Mouse (Mus musculus): ENCODE measurements at regions not wholly inside any gene's neighbourhood (a gene's known extent, or its start where the extent isn't known, plus 50 kb on each side); places are given as distances from the start of the nearest gene placed in this dataset.

DNA sequence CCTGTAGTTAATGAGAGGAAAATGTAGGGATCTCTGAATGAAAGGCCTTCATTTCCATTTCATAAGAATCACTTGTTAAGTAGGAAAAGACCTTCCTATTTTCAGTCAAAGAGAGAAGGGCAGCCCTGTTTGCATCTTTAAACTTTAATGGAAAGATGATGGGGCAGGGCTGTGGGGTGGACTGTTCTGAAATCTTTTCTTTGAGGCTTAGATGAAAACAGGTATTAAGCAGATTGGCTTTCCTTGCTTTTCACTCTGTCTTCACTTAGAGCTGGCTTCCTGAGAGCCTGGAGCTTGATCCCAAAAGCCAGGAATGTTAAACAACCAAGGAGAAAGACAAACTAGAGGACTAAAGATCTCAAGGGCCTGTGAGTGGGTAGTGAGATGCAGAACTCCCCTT is 400.3 kb downstream of the 1810013L24Rik start:
- H3K4me3 ChIP-seq (ENCODE audit: low read length), result no peak overlapping the region
- no peaks in the 10 kb centered on the region for H3K4me1 ChIP-seq (ENCODE audit: control insufficient read depth, insufficient read depth, low read length)
- H3K4me2 ChIP-seq (ENCODE audit: low read depth, low read length), result no peak overlapping the region
- no peak for ATAC-seq (replicated peaks; ENCODE audit: extremely low read depth, insufficient read depth, low FRiP score)
- no peak overlapping the region for H3K9ac ChIP-seq (ENCODE audit: low read length)
- no peaks in the 10 kb centered on the region for H3K9me3 ChIP-seq (replicated peaks; ENCODE audit: control insufficient read depth, low read length)
- no peaks in the 10 kb centered on the region for H3K36me3 ChIP-seq (ENCODE audit: control insufficient read depth, insufficient read depth)
- no peak overlapping the region for H3K27ac ChIP-seq (ENCODE audit: low read length)
- H3K27me3 ChIP-seq (ENCODE audit: control insufficient read depth, insufficient read depth, low read length), result no peaks in the 10 kb centered on the region

DNA sequence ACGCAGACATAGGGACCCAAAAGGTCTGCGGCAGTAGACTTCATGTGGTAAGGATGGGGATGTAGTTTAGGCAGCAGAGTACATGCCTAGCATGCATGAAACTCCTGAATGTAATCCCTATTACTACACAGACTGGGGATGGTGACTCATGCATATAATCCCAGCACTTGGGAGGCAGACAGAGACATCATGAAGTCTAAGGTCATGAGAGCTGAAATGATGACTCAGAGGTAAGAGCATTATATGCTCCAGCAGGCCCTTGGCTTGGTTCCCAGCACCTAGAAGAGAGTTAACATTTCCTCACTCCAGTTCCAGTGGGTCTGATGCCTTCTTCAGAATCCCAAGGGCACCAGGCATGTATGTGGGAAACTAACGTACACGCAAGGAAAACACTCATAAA is 412.2 kb downstream of the 1810013L24Rik start:
- Histone ChIP-seq H3K9me3 (replicated peaks; ENCODE audit: control insufficient read depth, low read length) (peaks cover 3% of the 10 kb centered on the region; the same call in 1 of the 2 replicates), H3K36me3 (ENCODE audit: control insufficient read depth, insufficient read depth) (no peaks in the 10 kb centered on the region), H3K4me2 (ENCODE audit: low read depth, low read length) (no peak overlapping the region), H3K9ac (ENCODE audit: low read length) (no peak overlapping the region), H3K4me1 (ENCODE audit: control insufficient read depth, insufficient read depth, low read length) (no peaks in the 10 kb centered on the region), H3K4me3 (ENCODE audit: low read length) (no peak overlapping the region), H3K27me3 (ENCODE audit: control insufficient read depth, insufficient read depth, low read length) (no peaks in the 10 kb centered on the region), H3K27ac (ENCODE audit: low read length) (no peak overlapping the region)
- no peak for ATAC-seq (replicated peaks; ENCODE audit: extremely low read depth, insufficient read depth, low FRiP score)
- WGBS, result 96% methylated on average over 4 of the region's 4 CpGs

DNA sequence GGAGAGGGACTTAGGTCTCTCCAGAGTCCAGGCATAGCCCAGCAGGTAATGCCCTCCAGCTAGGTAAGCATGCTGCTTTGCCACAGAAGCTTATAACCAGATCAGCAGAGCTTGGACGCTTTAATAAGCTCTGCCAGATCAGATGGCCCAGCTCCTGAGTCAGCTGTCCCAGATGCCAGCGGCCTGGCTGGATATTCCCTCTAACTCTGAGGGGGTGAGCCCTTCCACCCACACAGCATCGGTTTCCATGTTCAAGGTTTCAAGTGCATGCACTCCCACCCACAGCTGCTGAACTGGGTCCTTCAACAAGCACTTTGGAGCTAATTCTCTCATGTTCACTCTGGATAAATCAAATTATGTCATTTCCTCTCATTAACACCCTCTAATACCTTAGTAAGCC is 417.3 kb downstream of the 1810013L24Rik start:
- H3K27me3 ChIP-seq (ENCODE audit: control insufficient read depth, insufficient read depth, low read length), result no peaks in the 10 kb centered on the region
- WGBS, result 66% methylated on average over 3 of the region's 3 CpGs
- no peaks in the 10 kb centered on the region for H3K36me3 ChIP-seq (ENCODE audit: control insufficient read depth, insufficient read depth)
- no peak overlapping the region for H3K27ac ChIP-seq (ENCODE audit: low read length)
- ATAC-seq (replicated peaks; ENCODE audit: extremely low read depth, insufficient read depth, low FRiP score), result no peak
- no peak overlapping the region for H3K4me2 ChIP-seq (ENCODE audit: low read depth, low read length)
- H3K9me3 ChIP-seq (replicated peaks; ENCODE audit: control insufficient read depth, low read length), result no peaks in the 10 kb centered on the region
- H3K4me3 ChIP-seq (ENCODE audit: low read length), result no peak overlapping the region
- no peak overlapping the region for H3K9ac ChIP-seq (ENCODE audit: low read length)
- H3K4me1 ChIP-seq (ENCODE audit: control insufficient read depth, insufficient read depth, low read length), result no peaks in the 10 kb centered on the region

DNA sequence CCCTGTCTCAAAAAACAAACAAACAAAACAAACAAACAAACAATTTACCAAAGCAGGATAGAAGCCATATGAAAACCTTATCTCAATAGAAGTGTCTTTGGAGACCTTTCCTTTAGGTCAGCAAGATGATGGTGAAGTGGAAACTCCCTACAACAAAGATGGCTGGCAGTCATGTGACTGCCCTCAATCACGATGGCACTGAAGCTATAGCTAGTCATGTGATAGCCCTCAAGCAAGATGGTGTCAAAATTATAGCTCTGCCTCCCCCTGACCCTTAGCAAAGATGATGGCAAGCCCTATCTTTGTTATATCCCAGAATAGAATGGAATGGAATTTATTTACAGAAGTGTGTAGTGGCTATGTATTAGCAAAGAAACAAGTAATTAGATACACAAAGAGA is 423.2 kb downstream of the 1810013L24Rik start:
- H3K36me3 ChIP-seq (ENCODE audit: control insufficient read depth, insufficient read depth), result no peaks in the 10 kb centered on the region
- H3K4me3 ChIP-seq (ENCODE audit: low read length), result no peak overlapping the region
- no peak overlapping the region for H3K9ac ChIP-seq (ENCODE audit: low read length)
- H3K4me2 ChIP-seq (ENCODE audit: low read depth, low read length), result no peak overlapping the region
- WGBS, result 69% methylated on average over 1 of the region's 1 CpGs
- H3K27me3 ChIP-seq (ENCODE audit: control insufficient read depth, insufficient read depth, low read length), result no peaks in the 10 kb centered on the region
- no peaks in the 10 kb centered on the region for H3K4me1 ChIP-seq (ENCODE audit: control insufficient read depth, insufficient read depth, low read length)
- no peak overlapping the region for H3K27ac ChIP-seq (ENCODE audit: low read length)
- H3K9me3 ChIP-seq (replicated peaks; ENCODE audit: control insufficient read depth, low read length), result no peaks in the 10 kb centered on the region
- ATAC-seq (replicated peaks; ENCODE audit: extremely low read depth, insufficient read depth, low FRiP score), result no peak

DNA sequence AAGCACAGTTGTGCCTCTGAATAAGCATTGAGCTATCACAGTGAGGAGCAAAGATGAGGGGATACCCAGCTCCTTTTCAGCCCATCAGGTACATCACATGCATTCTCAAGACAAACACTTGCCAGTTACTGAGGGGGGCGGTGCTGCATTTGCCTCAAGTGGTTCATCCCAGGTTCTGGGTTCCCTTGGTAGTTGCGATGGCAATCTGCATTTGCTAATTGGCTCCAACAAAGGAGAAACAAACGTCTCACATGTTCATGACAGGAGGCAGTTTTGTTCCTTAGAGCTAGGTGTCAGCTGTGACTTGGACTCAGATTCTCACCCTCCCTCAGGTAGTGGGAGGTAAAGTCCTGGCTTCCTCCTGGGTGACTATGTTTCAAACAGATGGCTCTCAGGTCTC is 425.5 kb downstream of the 1810013L24Rik start:
- no peak overlapping the region for H3K4me2 ChIP-seq (ENCODE audit: low read depth, low read length)
- H3K9ac ChIP-seq (ENCODE audit: low read length), result no peak overlapping the region
- WGBS, result 40% methylated on average over 3 of the region's 3 CpGs
- H3K4me1 ChIP-seq (ENCODE audit: control insufficient read depth, insufficient read depth, low read length), result no peaks in the 10 kb centered on the region
- no peaks in the 10 kb centered on the region for H3K27me3 ChIP-seq (ENCODE audit: control insufficient read depth, insufficient read depth, low read length)
- no peak overlapping the region for H3K4me3 ChIP-seq (ENCODE audit: low read length)
- H3K9me3 ChIP-seq (replicated peaks; ENCODE audit: control insufficient read depth, low read length), result no peaks in the 10 kb centered on the region
- H3K27ac ChIP-seq (ENCODE audit: low read length), result no peak overlapping the region
- no peak for ATAC-seq (replicated peaks; ENCODE audit: extremely low read depth, insufficient read depth, low FRiP score)
- H3K36me3 ChIP-seq (ENCODE audit: control insufficient read depth, insufficient read depth), result no peaks in the 10 kb centered on the region

DNA sequence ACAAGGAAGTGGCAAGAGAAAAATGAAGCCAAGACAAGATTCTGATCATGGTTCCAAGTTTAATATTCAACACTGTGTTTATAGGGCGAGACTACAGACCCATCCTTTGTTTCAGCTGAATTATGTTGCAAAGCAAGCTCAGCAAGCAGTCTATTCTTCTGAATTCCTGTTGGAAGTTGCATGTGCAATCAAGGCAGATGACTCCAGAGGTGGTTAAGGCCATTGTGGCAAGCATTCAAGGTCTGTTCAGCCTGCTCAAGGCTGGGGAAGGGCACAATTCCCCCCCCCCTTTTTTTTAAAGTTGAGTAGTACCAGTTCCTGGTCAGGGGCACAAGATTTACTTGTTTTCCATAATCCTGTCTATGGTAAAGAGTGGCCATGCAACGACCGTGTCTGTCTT is 431.1 kb downstream of the 1810013L24Rik start:
- Histone ChIP-seq H3K4me1 (ENCODE audit: control insufficient read depth, insufficient read depth, low read length) (no peaks in the 10 kb centered on the region), H3K9ac (ENCODE audit: low read length) (no peak overlapping the region), H3K4me3 (ENCODE audit: low read length) (no peak overlapping the region), H3K4me2 (ENCODE audit: low read depth, low read length) (no peak overlapping the region), H3K36me3 (ENCODE audit: control insufficient read depth, insufficient read depth) (no peaks in the 10 kb centered on the region), H3K27me3 (ENCODE audit: control insufficient read depth, insufficient read depth, low read length) (no peaks in the 10 kb centered on the region), H3K9me3 (replicated peaks; ENCODE audit: control insufficient read depth, low read length) (no peaks in the 10 kb centered on the region), H3K27ac (ENCODE audit: low read length) (no peak overlapping the region)
- ATAC-seq (replicated peaks; ENCODE audit: extremely low read depth, insufficient read depth, low FRiP score), result no peak
- 85% methylated on average over 3 of the region's 3 CpGs for WGBS

DNA sequence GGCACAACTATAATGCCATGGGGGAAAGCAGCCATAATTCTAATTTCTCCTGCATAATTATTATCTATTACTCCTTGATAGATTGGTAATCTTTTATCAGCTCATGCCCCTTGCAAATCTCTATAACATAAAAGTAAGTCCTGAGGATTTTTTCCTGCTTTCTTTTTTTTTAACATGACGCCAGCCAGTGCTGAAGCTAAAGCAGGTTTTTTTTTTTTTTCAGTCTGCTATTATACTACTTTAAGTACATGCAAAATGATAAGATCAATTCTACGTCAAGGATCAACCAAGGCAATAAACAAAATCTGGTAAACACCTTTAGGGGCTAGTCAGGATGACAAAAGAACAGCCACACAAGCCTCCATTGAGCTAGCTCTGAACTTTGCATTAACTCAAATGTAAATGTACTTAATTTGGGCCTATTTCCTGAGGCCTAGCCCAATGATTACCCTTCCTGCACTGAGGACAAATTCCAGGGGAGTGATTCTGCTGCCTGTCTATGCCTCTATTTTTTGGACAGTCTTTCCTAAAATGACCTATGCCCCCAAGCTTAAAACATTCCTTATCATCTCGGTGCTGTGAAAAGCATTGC is 434.8 kb downstream of the 1810013L24Rik start:
- H3K27me3 ChIP-seq (ENCODE audit: control insufficient read depth, insufficient read depth, low read length), result no peaks in the 10 kb centered on the region
- no peaks in the 10 kb centered on the region for H3K36me3 ChIP-seq (ENCODE audit: control insufficient read depth, insufficient read depth)
- H3K27ac ChIP-seq (ENCODE audit: low read length), result no peak overlapping the region
- WGBS, result 48% methylated on average over 3 of the region's 3 CpGs
- H3K9ac ChIP-seq (ENCODE audit: low read length), result no peak overlapping the region
- no peaks in the 10 kb centered on the region for H3K9me3 ChIP-seq (replicated peaks; ENCODE audit: control insufficient read depth, low read length)
- no peak for ATAC-seq (replicated peaks; ENCODE audit: extremely low read depth, insufficient read depth, low FRiP score)
- H3K4me1 ChIP-seq (ENCODE audit: control insufficient read depth, insufficient read depth, low read length), result no peaks in the 10 kb centered on the region
- H3K4me3 ChIP-seq (ENCODE audit: low read length), result no peak overlapping the region
- no peak overlapping the region for H3K4me2 ChIP-seq (ENCODE audit: low read depth, low read length)

DNA sequence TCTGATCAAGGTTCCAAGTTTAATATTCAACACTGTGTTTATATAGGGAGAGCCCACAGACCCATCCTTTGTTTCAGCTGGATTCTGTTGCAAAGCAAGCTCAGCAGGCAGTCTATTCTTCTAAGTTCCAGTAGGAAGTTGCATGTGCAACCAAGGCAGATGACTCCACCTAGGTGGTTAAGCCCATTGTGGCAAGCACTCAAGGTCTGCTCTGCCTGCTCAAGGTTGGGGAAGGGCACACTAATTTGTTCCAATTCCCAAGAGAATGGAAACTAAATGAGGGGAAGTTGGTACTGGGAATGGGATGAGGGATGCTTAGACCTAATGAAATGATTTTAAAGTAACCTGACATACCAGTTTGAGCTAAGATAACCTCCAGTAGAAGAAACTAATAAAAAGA is 437.3 kb downstream of the 1810013L24Rik start:
- ATAC-seq (replicated peaks; ENCODE audit: extremely low read depth, insufficient read depth, low FRiP score), result no peak
- no peak overlapping the region for H3K4me3 ChIP-seq (ENCODE audit: low read length)
- no peak overlapping the region for H3K4me2 ChIP-seq (ENCODE audit: low read depth, low read length)
- H3K27me3 ChIP-seq (ENCODE audit: control insufficient read depth, insufficient read depth, low read length), result no peaks in the 10 kb centered on the region
- no peaks in the 10 kb centered on the region for H3K9me3 ChIP-seq (replicated peaks; ENCODE audit: control insufficient read depth, low read length)
- no peaks in the 10 kb centered on the region for H3K36me3 ChIP-seq (ENCODE audit: control insufficient read depth, insufficient read depth)
- no peaks in the 10 kb centered on the region for H3K4me1 ChIP-seq (ENCODE audit: control insufficient read depth, insufficient read depth, low read length)
- no peak overlapping the region for H3K9ac ChIP-seq (ENCODE audit: low read length)
- H3K27ac ChIP-seq (ENCODE audit: low read length), result no peak overlapping the region

DNA sequence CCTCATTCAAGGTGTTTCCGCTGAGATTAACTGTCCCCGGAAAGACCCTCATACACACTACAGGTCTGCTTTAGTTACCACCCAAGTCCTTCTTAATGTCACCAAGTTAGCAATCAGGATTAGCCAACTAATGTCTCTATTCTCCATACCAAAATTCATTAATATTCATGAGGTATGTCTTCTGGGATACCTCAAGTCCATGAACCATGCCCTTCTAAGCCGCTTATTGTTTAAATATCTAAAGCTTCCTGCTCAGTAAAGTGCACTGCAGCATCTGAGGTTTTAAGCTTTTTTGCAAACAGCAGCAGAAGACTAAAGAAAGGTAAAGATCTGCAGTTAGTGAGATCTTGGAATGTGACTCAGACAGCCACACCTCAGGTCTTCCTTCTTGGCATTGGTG is 440.2 kb downstream of the 1810013L24Rik start:
- Histone ChIP-seq H3K9ac (ENCODE audit: low read length) (no peak overlapping the region), H3K36me3 (ENCODE audit: control insufficient read depth, insufficient read depth) (no peaks in the 10 kb centered on the region), H3K4me3 (ENCODE audit: low read length) (no peak overlapping the region), H3K4me1 (ENCODE audit: control insufficient read depth, insufficient read depth, low read length) (no peaks in the 10 kb centered on the region), H3K9me3 (replicated peaks; ENCODE audit: control insufficient read depth, low read length) (no peaks in the 10 kb centered on the region), H3K4me2 (ENCODE audit: low read depth, low read length) (no peak overlapping the region), H3K27ac (ENCODE audit: low read length) (no peak overlapping the region), H3K27me3 (ENCODE audit: control insufficient read depth, insufficient read depth, low read length) (no peaks in the 10 kb centered on the region)
- ATAC-seq (replicated peaks; ENCODE audit: extremely low read depth, insufficient read depth, low FRiP score), result no peak
- WGBS, result 87% methylated on average over 3 of the region's 3 CpGs

DNA sequence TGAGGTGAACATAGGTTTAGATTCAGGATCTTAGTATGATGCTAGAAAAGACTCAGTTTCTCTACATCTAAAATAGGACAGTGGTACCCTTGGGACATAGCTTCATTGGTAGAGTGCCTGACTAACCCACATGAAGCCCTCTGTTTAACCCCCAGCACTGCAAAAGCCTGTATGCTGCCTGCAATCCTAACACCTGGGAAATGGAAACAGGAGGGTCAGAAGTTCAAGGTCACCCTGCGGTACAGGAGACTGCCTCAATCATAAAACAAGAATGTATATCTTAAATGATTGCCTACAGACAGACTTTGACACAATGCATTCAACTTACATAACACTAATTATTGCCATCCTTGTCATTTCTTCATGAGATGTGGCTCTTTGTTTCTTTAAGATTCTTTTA is 440.8 kb downstream of the 1810013L24Rik start:
- H3K9me3 ChIP-seq (replicated peaks; ENCODE audit: control insufficient read depth, low read length), result no peaks in the 10 kb centered on the region
- no peak overlapping the region for H3K27ac ChIP-seq (ENCODE audit: low read length)
- H3K4me2 ChIP-seq (ENCODE audit: low read depth, low read length), result no peak overlapping the region
- H3K36me3 ChIP-seq (ENCODE audit: control insufficient read depth, insufficient read depth), result no peaks in the 10 kb centered on the region
- no peaks in the 10 kb centered on the region for H3K4me1 ChIP-seq (ENCODE audit: control insufficient read depth, insufficient read depth, low read length)
- no peak overlapping the region for H3K9ac ChIP-seq (ENCODE audit: low read length)
- H3K27me3 ChIP-seq (ENCODE audit: control insufficient read depth, insufficient read depth, low read length), result no peaks in the 10 kb centered on the region
- ATAC-seq (replicated peaks; ENCODE audit: extremely low read depth, insufficient read depth, low FRiP score), result no peak
- no peak overlapping the region for H3K4me3 ChIP-seq (ENCODE audit: low read length)
- 92% methylated on average over 1 of the region's 1 CpGs for WGBS
